Comparison of ENCODE assay signal across 26 mouse cellular contexts in the genomic region with DNA sequence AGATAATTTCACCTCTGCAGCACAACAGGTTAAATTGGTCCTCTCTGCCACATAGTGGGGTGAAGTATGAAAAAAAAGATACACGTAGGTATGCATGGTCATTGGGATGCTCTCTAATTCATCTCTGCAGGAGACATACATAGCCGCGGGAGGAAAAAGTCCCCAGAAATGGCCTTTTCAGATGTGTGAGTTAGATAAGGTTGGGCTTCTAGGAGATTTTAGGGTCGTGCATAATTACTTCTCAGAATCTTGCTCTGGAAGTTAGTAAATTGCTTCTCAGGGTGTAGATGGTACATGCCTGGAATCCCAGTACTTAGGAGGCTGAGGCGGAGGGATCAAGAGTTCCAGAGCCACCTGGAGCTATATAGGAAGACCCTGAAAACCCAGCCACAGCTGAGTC. TPM values are rescaled to one million over a fixed set of nuclear protein-coding genes. Genes with fewer than 3 reads are reported as not detected.
DNase-seq lines count a peak whose midpoint lies in the region; ATAC-seq and TF ChIP-seq lines count a peak whose summit lies in the region.
"Had no signal": no experiment of that assay in that cellular context is flagged by ENCODE, and none has a peak within 500 bp of the region (broad histone marks: within the 10 kb centered on the region; RNA-seq: fewer than 3 reads in every experiment).

No protein-coding gene starts in this region.

- 47% methylated on average over 5 of the region's 5 CpGs for WGBS in liver, embryonic 12.5 days (ENCODE audit: insufficient replicate concordance)
- 52% methylated on average over 5 of the region's 5 CpGs for WGBS in liver, embryonic 11.5 days
- 47% methylated on average over 5 of the region's 5 CpGs for WGBS in liver, embryonic 16.5 days (ENCODE audit: insufficient replicate concordance)
- 82% methylated on average over 5 of the region's 5 CpGs for WGBS in kidney, adult 2 months

- no peak for TF ChIP-seq POLR2A in kidney, adult 2 months (IDR thresholded peaks at IDR 0.05; ENCODE audit: low read depth, low read length)

- no peak for ATAC-seq in liver, embryonic 12.5 days
- no peak for ATAC-seq in liver, embryonic 11.5 days (replicated peaks; ENCODE audit: low FRiP score)
- ATAC-seq in G1E (ENCODE audit: extremely low read depth, insufficient number of reproducible peaks, low FRiP score, poor library complexity, severe bottlenecking) = no peak
- ATAC-seq in liver, embryonic 16.5 days (ENCODE audit: low read depth) = no peak
- ATAC-seq: hindbrain, postnatal 0 days had no signal

- no peaks in the 10 kb centered on the region for H3K9me3 ChIP-seq in liver, embryonic 12.5 days (replicated peaks)
- H3K9me3 ChIP-seq in liver, embryonic 11.5 days (ENCODE audit: control insufficient read depth, low read length) = no peaks in the 10 kb centered on the region
- H3K9me3 ChIP-seq in G1E (replicated peaks) = no peaks in the 10 kb centered on the region
- H3K9me3 ChIP-seq in liver, embryonic 16.5 days (replicated peaks; ENCODE audit: control insufficient read depth, low read length) = no peaks in the 10 kb centered on the region
- H3K9me3 ChIP-seq: embryonic facial prominence, embryonic 10.5 days; forebrain, embryonic 15.5 days; heart, embryonic 15.5 days; hindbrain, embryonic 13.5 days had no signal

- H3K27ac ChIP-seq in liver, embryonic 12.5 days = peak overlapping the region; percentile 99; the same call in 1 of the 2 replicates
- no peak overlapping the region for H3K27ac ChIP-seq in liver, embryonic 11.5 days (ENCODE audit: low read depth, low read length)
- peak overlapping the region; percentile 97; the same call in 1 of the 2 replicates for H3K27ac ChIP-seq in liver, embryonic 16.5 days (ENCODE audit: low read length)
- H3K27ac ChIP-seq in kidney, adult 2 months (ENCODE audit: insufficient read depth, low read depth, low read length) = no peak overlapping the region
- H3K27ac ChIP-seq: embryonic facial prominence, embryonic 10.5 days; forebrain, embryonic 15.5 days; heart, embryonic 15.5 days; hindbrain, embryonic 13.5 days; hindbrain, postnatal 0 days had no signal

- no peak for TF ChIP-seq CTCF in G1E (IDR thresholded peaks at IDR 0.05; ENCODE audit: low read depth, low read length)
- TF ChIP-seq CTCF in kidney, adult 2 months (conservative IDR thresholded peaks at IDR 0.05; ENCODE audit: insufficient read depth, insufficient read length, low read depth, low read length) = no peak

- peak overlapping the region; percentile 97 for H3K9ac ChIP-seq in liver, embryonic 12.5 days
- H3K9ac ChIP-seq in liver, embryonic 11.5 days (ENCODE audit: low read depth, low read length) = no peak overlapping the region
- peak overlapping the region; percentile 98 for H3K9ac ChIP-seq in liver, embryonic 16.5 days (ENCODE audit: low read depth, low read length)
- H3K9ac ChIP-seq: forebrain, embryonic 15.5 days; heart, embryonic 15.5 days; hindbrain, embryonic 13.5 days had no signal

- H3K27me3 ChIP-seq in liver, embryonic 12.5 days (replicated peaks) = peaks cover 35% of the 10 kb centered on the region
- peaks cover 7% of the 10 kb centered on the region; the same call in 1 of the 2 replicates for H3K27me3 ChIP-seq in liver, embryonic 11.5 days (replicated peaks; ENCODE audit: control insufficient read depth, insufficient read depth, low read length)
- H3K27me3 ChIP-seq in G1E (ENCODE audit: insufficient read depth, low read length) = peaks cover 25% of the 10 kb centered on the region
- H3K27me3 ChIP-seq in liver, embryonic 16.5 days (ENCODE audit: control insufficient read depth, insufficient read depth, low read depth, low read length) = peaks cover 15% of the 10 kb centered on the region
- no peaks in the 10 kb centered on the region for H3K27me3 ChIP-seq in kidney, adult 2 months (replicated peaks; ENCODE audit: control insufficient read depth, insufficient read depth, low read length)

- DNase-seq in liver, embryonic 11.5 days (ENCODE audit: low spot score) = no peak
- no peak for DNase-seq in G1E (ENCODE audit: low spot score)
- peak; percentile 70 for DNase-seq in c-Kit-positive CD71-positive TER-119-negative erythroid progenitor cells, embryonic 14.5 days (ENCODE audit: low read depth)
- no peak for DNase-seq in right cerebral cortex, adult 2 months (ENCODE audit: low spot score in 2 of 2)
- no peak for DNase-seq in kidney, adult 2 months
- DNase-seq: adrenal gland, postnatal 10 days; cerebellum, adult 18-20 months; cerebellum, adult 9-11 months; gastrocnemius, postnatal 14 days; heart, adult 2 months; heart, postnatal 14 days had no signal

- peak overlapping the region; percentile 75; the same call in 1 of the 2 replicates for H3K4me3 ChIP-seq in liver, embryonic 12.5 days
- H3K4me3 ChIP-seq in liver, embryonic 11.5 days (ENCODE audit: low read depth, low read length) = no peak overlapping the region
- H3K4me3 ChIP-seq in G1E (ENCODE audit: low read depth, low read length) = peak overlapping the region; percentile 76; the same call in 1 of the 2 replicates
- no peak overlapping the region; the same call in 1 of the 2 replicates for H3K4me3 ChIP-seq in liver, embryonic 16.5 days (ENCODE audit: low read depth, low read length)
- no peak overlapping the region for H3K4me3 ChIP-seq in kidney, adult 2 months (ENCODE audit: insufficient read depth, low read depth, low read length)
- H3K4me3 ChIP-seq: heart, adult 2 months had no signal

- no peaks in the 10 kb centered on the region for H3K36me3 ChIP-seq in liver, embryonic 12.5 days
- no peaks in the 10 kb centered on the region for H3K36me3 ChIP-seq in liver, embryonic 11.5 days (ENCODE audit: control insufficient read depth, insufficient read depth, low read length)
- H3K36me3 ChIP-seq in G1E (replicated peaks) = no peaks in the 10 kb centered on the region
- no peaks in the 10 kb centered on the region for H3K36me3 ChIP-seq in liver, embryonic 16.5 days (ENCODE audit: control insufficient read depth, insufficient read depth)
- no peaks in the 10 kb centered on the region for H3K36me3 ChIP-seq in kidney, adult 2 months (ENCODE audit: control insufficient read depth, insufficient read depth, low read length)
- H3K36me3 ChIP-seq: embryonic facial prominence, embryonic 10.5 days; forebrain, embryonic 15.5 days; heart, embryonic 15.5 days; hindbrain, embryonic 13.5 days had no signal

- peaks cover 49% of the 10 kb centered on the region for H3K4me1 ChIP-seq in liver, embryonic 12.5 days
- H3K4me1 ChIP-seq in liver, embryonic 11.5 days (replicated peaks; ENCODE audit: control insufficient read depth, insufficient read depth, low read length) = peaks cover 37% of the 10 kb centered on the region
- H3K4me1 ChIP-seq in G1E (ENCODE audit: insufficient read depth, low read depth, low read length) = peaks cover 40% of the 10 kb centered on the region
- peaks cover 45% of the 10 kb centered on the region for H3K4me1 ChIP-seq in liver, embryonic 16.5 days (ENCODE audit: control insufficient read depth, low read depth, low read length)
- peaks cover 7% of the 10 kb centered on the region; the same call in 1 of the 2 replicates for H3K4me1 ChIP-seq in kidney, adult 2 months (ENCODE audit: control insufficient read depth, insufficient read depth, low read length)
- H3K4me1 ChIP-seq: forebrain, embryonic 15.5 days had no signal

- H3K4me2 ChIP-seq in liver, embryonic 12.5 days = peak overlapping the region; percentile 97
- H3K4me2 ChIP-seq in liver, embryonic 11.5 days = no peak overlapping the region; the same call in 1 of the 2 replicates
- H3K4me2 ChIP-seq in liver, embryonic 16.5 days (ENCODE audit: low read depth, low read length) = peak overlapping the region; percentile 93

RNA-seq across cellular contexts. Expression of a gene that starts 1.5 kb away (rescaled TPM):
- 0.36 and 0.77 TPM in 2 replicates for polyA plus RNA-seq in liver, embryonic 12.5 days (2016; fragmentation: Nextera tagmentation; extraction: Ambion mirVana)
- polyA plus RNA-seq in liver, embryonic 11.5 days (2014; fragmentation: Nextera tagmentation; extraction: Ambion mirVana) = 0.23 TPM in 1 of 2 replicates, not detected in the other
- total RNA-seq in G1E (2014; fragmentation: Nextera tagmentation) (not detected in 2 replicates), G1E (2017) (not detected in 2 replicates)
- not detected in 2 replicates for polyA plus RNA-seq in G1E (2012)
- 0.35 and 0.56 TPM in 2 replicates for polyA plus RNA-seq in liver, embryonic 16.5 days (2015; fragmentation: Nextera tagmentation; extraction: Ambion mirVana)
- 0.12 and 0.19 TPM in 2 replicates for polyA plus RNA-seq in kidney, adult 2 months (2012; rRNA removed)
- total RNA-seq: CH12.LX; hematopoietic stem cell, adult 5-6 weeks had no signal
- polyA plus RNA-seq: brain, embryonic 14.5 days; embryonic facial prominence, embryonic 10.5 days; embryonic facial prominence, embryonic 14.5 days; forebrain, embryonic 11.5 days; forebrain, embryonic 15.5 days; heart, adult 2 months; hindbrain, embryonic 13.5 days; hindbrain, postnatal 0 days had no signal

RNA-seq across cellular contexts. Expression of a gene that starts 28.5 kb away (rescaled TPM):
- 71.2 and 76.7 TPM in 2 replicates for polyA plus RNA-seq in liver, embryonic 12.5 days (2016; fragmentation: Nextera tagmentation; extraction: Ambion mirVana)
- 73.4 and 77.6 TPM in 2 replicates for polyA plus RNA-seq in liver, embryonic 11.5 days (2014; fragmentation: Nextera tagmentation; extraction: Ambion mirVana)
- total RNA-seq in G1E (2014; fragmentation: Nextera tagmentation) (4.4 and 4.9 TPM in 2 replicates), G1E (2017) (0.58 and 1.7 TPM in 2 replicates)
- polyA plus RNA-seq in G1E (2012) = 0.07 and 0.10 TPM in 2 replicates
- 101 and 109 TPM in 2 replicates for polyA plus RNA-seq in liver, embryonic 16.5 days (2015; fragmentation: Nextera tagmentation; extraction: Ambion mirVana)
- polyA plus RNA-seq in kidney, adult 2 months (2012; rRNA removed) = 31.1 and 31.6 TPM in 2 replicates

RNA-seq across cellular contexts. Expression of a gene that starts 54.4 kb away (rescaled TPM):
- 10.4 and 13.2 TPM in 2 replicates for polyA plus RNA-seq in liver, embryonic 12.5 days (2016; fragmentation: Nextera tagmentation; extraction: Ambion mirVana)
- 8.7 and 10.6 TPM in 2 replicates for polyA plus RNA-seq in liver, embryonic 11.5 days (2014; fragmentation: Nextera tagmentation; extraction: Ambion mirVana)
- total RNA-seq in G1E (2014; fragmentation: Nextera tagmentation) (not detected in 2 replicates), G1E (2017) (0.87 TPM in 1 of 2 replicates, not detected in the other)
- polyA plus RNA-seq in G1E (2012) = not detected in 2 replicates
- 9.7 and 11.0 TPM in 2 replicates for polyA plus RNA-seq in liver, embryonic 16.5 days (2015; fragmentation: Nextera tagmentation; extraction: Ambion mirVana)
- 18.5 and 25.0 TPM in 2 replicates for polyA plus RNA-seq in kidney, adult 2 months (2012; rRNA removed)
- total RNA-seq: hindbrain, postnatal 0 days had no signal

RNA-seq across cellular contexts. Expression of a gene that starts 55.7 kb away (rescaled TPM):
- polyA plus RNA-seq in liver, embryonic 12.5 days (2016; fragmentation: Nextera tagmentation; extraction: Ambion mirVana) = not detected in 2 replicates
- polyA plus RNA-seq in liver, embryonic 11.5 days (2014; fragmentation: Nextera tagmentation; extraction: Ambion mirVana) = not detected in 2 replicates
- total RNA-seq in G1E (2014; fragmentation: Nextera tagmentation) (not detected in 2 replicates), G1E (2017) (not detected in 2 replicates)
- not detected in 2 replicates for polyA plus RNA-seq in G1E (2012)
- polyA plus RNA-seq in liver, embryonic 16.5 days (2015; fragmentation: Nextera tagmentation; extraction: Ambion mirVana) = not detected in 2 replicates
- polyA plus RNA-seq in kidney, adult 2 months (2012; rRNA removed) = not detected in 2 replicates
- total RNA-seq: adrenal gland, postnatal 10 days; adrenal gland, postnatal 4 days; CH12.LX; gastrocnemius, postnatal 14 days; heart, adult 2 months; heart, postnatal 14 days; hematopoietic stem cell, adult 5-6 weeks; hindbrain, postnatal 0 days had no signal
- polyA plus RNA-seq: brain, embryonic 14.5 days; embryonic facial prominence, embryonic 10.5 days; embryonic facial prominence, embryonic 14.5 days; forebrain, embryonic 11.5 days; forebrain, embryonic 15.5 days; gonadal fat pad, adult 2 months; heart, adult 2 months; heart, embryonic 11.5 days; heart, embryonic 15.5 days; hindbrain, embryonic 13.5 days; hindbrain, postnatal 0 days had no signal

RNA-seq across cellular contexts. Expression of a gene that starts 58.4 kb away (rescaled TPM):
- polyA plus RNA-seq in liver, embryonic 12.5 days (2016; fragmentation: Nextera tagmentation; extraction: Ambion mirVana) = not detected in 2 replicates
- polyA plus RNA-seq in liver, embryonic 11.5 days (2014; fragmentation: Nextera tagmentation; extraction: Ambion mirVana) = 0.10 TPM in 1 of 2 replicates, not detected in the other
- total RNA-seq in G1E (2014; fragmentation: Nextera tagmentation) = not detected in 2 replicates
- 0.27 and 0.29 TPM in 2 replicates for total RNA-seq in G1E (2017)
- not detected in 2 replicates for polyA plus RNA-seq in G1E (2012)
- 0.05 and 0.21 TPM in 2 replicates for polyA plus RNA-seq in liver, embryonic 16.5 days (2015; fragmentation: Nextera tagmentation; extraction: Ambion mirVana)
- 0.14 and 0.18 TPM in 2 replicates for polyA plus RNA-seq in kidney, adult 2 months (2012; rRNA removed)
- total RNA-seq: CH12.LX; hematopoietic stem cell, adult 5-6 weeks; hindbrain, postnatal 0 days had no signal
- polyA plus RNA-seq: embryonic facial prominence, embryonic 10.5 days; embryonic facial prominence, embryonic 14.5 days; forebrain, embryonic 11.5 days; forebrain, embryonic 15.5 days; heart, embryonic 11.5 days; hindbrain, embryonic 13.5 days; hindbrain, postnatal 0 days had no signal

Comparison
In these comparisons a context has a peak if more than half of its experiments do, and no peak if none do; other contexts are left out.
1. H3K27ac ChIP-seq: peak in liver, embryonic 12.5 days (single experiment) and liver, embryonic 16.5 days (single experiment); none in liver, embryonic 11.5 days (single experiment) and kidney, adult 2 months (single experiment).
2. H3K4me3 ChIP-seq: peak in liver, embryonic 12.5 days (single experiment) and G1E (single experiment); none in liver, embryonic 11.5 days (single experiment), liver, embryonic 16.5 days (single experiment) and kidney, adult 2 months (single experiment).
3. RNA of a gene that starts 28.5 kb away (polyA plus RNA-seq): 101 to 109 TPM in liver, embryonic 16.5 days, 73.4 to 77.6 TPM in liver, embryonic 11.5 days, 71.2 to 76.7 TPM in liver, embryonic 12.5 days and 31.1 to 31.6 TPM in kidney, adult 2 months; 0.07 to 0.10 TPM in G1E; every median in the first group is over 10 times any median in the second.